Mouse (Mus musculus) embryonic facial prominence, embryonic 11.5 days (tissue): ENCODE data around the gene Gsdma. TPM values are rescaled to one million over a fixed set of nuclear protein-coding genes. Genes with fewer than 3 reads are reported as not detected.

Experiments
- ATAC-seq: fragments of 200-750 bp; cut with Nextera tagmentation; replicated peaks from 2 replicates; pipeline ENCODE4 v1.8.0; 2017; ENCODE audit warnings: low read depth; ENCODE audit not compliant: insufficient number of reproducible peaks, low FRiP score, low TSS enrichment
- DNase-seq: peaks from one replicate; pipeline ENCODE4 v3.0.0-alpha.2; 2015; ENCODE audit warnings: low spot score
- H3K27ac ChIP-seq: fragments of 300-500 bp; sonication (generic); replicated peaks from 2 replicates; pipeline ENCODE4 v1.5.1; 2014; ENCODE audit warnings: mild to moderate bottlenecking, low read depth, low read length, control low read depth
- H3K27me3 ChIP-seq: fragments of 300-500 bp; sonication (generic); 2 replicates; pipeline ENCODE4 v1.6.1; 2014; ENCODE audit warnings: mild to moderate bottlenecking, low read length, moderate library complexity, mixed read lengths; ENCODE audit not compliant: control insufficient read depth, insufficient read depth
- H3K36me3 ChIP-seq: fragments of 300-500 bp; sonication (generic); replicated peaks from 2 replicates; pipeline ENCODE4 v1.6.1; 2014; ENCODE audit warnings: low read depth, mild to moderate bottlenecking, low read length, moderate library complexity, mixed read lengths; ENCODE audit not compliant: control insufficient read depth, insufficient read depth
- H3K4me1 ChIP-seq: fragments of 300-500 bp; sonication (generic); 2 replicates; pipeline ENCODE4 v1.6.1; 2014; ENCODE audit warnings: low read length, mixed read lengths; ENCODE audit not compliant: control insufficient read depth, insufficient read depth
- H3K4me2 ChIP-seq: fragments of 300-500 bp; sonication (generic); 2 replicates; pipeline ENCODE4 v1.6.1; 2014; ENCODE audit warnings: low read depth, mild to moderate bottlenecking, control low read depth, low read length, moderate library complexity
- H3K4me3 ChIP-seq: fragments of 300-500 bp; sonication (generic); 2 replicates; pipeline ENCODE4 v1.5.1; 2014; ENCODE audit warnings: low read depth, low read length, control low read depth
- H3K9ac ChIP-seq: fragments of 300-500 bp; sonication (generic); replicated peaks from 2 replicates; pipeline ENCODE4 v1.6.1; 2014; ENCODE audit warnings: mild to moderate bottlenecking, control low read depth, low read length
- H3K9me3 ChIP-seq: fragments of 300-500 bp; sonication (generic); replicated peaks from 2 replicates; pipeline ENCODE4 v1.6.1; 2016; ENCODE audit warnings: mild to moderate bottlenecking, low read length, inconsistent platforms, mixed read lengths; ENCODE audit not compliant: control insufficient read depth
- WGBS: fragments of 180-500 bp; shearing (Covaris S2); extraction: QIAGEN DNeasy Blood & Tissue Kit; methylation state at CpG from one replicate; pipeline ENCODE4 v1.1.7; 2014; 5-methylcytosine and 5-hydroxymethylcytosine counted together
- polyA plus RNA-seq: library from polyadenylated mRNA; unstranded; fragments of >200 nt; fragmentation: Nextera tagmentation; extraction: Ambion mirVana; gene quantifications from 2 replicates; pipeline ENCODE4 v1.2.1, GENCODE M21; 2014

The Gsdma gene
- polyA plus RNA-seq, 1 experiment from 2014 or later = 0.07 TPM

DNA sequence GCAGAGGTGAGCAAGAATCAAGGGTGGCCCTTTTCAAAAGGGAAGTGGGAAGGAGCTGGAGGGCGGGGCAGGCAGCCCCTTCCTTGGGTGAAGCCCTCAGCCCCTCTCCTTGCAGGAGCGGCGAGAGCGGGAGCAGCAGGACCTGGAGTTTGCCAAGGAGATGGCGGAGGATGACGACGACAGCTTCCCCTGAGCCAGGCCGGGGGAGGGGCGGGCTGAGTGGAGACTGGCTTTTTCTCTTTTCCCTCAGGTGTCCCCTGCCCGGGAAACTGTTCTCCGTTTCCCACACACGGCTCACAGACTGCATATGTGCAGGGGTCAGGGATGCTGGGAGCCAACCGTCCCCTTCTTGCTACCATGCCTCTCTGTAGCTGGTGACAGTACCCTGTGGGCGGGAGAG is 31.3 kb downstream of the Gsdma start:
- Histone ChIP-seq H3K27ac (no peak overlapping the region), H3K9me3 (no peaks in the 10 kb centered on the region), H3K36me3 (peaks cover 17% of the 10 kb centered on the region), H3K4me2 (no peak overlapping the region), H3K27me3 (no peaks in the 10 kb centered on the region), H3K4me1 (no peaks in the 10 kb centered on the region), H3K4me3 (no peak overlapping the region), H3K9ac (no peak overlapping the region)
- WGBS = 78% methylated on average over 14 of the region's 14 CpGs
- no peak for DNase-seq
- no peak for ATAC-seq

DNA sequence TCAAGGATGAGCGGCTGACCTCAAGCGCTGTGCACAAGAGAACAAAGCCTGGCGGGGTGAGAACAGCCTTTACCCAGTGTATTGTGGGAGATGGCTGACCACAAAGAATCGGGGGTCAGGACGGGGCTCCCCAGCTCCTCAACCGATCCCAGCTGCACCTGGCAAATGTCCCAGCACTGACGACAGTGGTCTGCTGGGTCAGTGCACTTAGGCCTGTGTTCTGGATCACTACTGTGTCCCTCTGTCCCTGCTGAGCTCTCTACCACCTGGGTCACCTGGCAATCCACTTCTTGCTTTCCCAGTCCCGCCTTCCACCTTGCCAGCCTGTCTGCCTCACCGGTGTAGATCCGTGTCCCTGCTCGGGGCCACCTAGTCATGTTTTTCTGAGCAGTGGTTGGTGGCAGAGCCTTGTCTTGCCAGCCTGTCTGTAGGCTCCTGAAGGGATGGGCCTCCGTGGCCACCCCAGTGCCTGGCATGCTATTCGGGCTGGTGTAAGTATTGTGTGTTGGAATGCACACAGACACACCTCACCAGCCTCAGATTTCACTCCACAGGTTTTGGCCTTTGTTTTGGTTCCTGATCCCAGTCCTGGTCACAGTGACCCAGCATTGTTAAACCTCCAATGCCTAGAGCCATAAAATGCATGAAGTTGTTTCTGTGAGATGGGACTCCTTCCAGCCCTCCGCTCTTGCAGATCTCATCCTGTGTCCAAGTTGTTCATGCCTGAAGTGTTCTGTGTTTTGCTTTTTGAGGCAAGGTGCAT is 32.5 kb downstream of the Gsdma start:
- ATAC-seq (no peak), DNase-seq (no peak)
- no peak overlapping the region for H3K4me3 ChIP-seq
- H3K36me3 ChIP-seq = peaks cover 11% of the 10 kb centered on the region
- 88% methylated on average over 14 of the region's 14 CpGs for WGBS
- H3K4me2 ChIP-seq = no peak overlapping the region
- H3K27me3 ChIP-seq = no peaks in the 10 kb centered on the region
- no peak overlapping the region for H3K27ac ChIP-seq
- no peaks in the 10 kb centered on the region for H3K9me3 ChIP-seq
- H3K4me1 ChIP-seq = no peaks in the 10 kb centered on the region
- H3K9ac ChIP-seq = no peak overlapping the region

DNA sequence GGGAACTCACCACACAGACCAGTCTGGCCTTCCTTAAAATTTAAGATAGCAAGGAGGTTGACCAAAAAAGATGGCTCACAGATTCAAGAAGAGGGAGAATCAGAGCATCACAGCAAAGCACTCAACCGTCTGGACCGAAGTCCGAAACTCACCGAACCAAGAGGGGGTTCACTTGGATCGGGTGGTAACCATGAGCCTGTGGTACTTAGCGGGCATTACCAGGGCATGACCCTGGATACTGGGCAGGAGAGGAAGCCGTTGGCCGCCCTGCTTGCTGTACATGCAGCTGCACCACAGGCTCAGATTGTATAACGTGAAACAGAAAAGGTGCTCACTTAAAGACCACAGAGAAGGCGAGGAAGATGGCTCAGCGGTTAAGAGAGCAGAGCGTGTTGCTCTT is 33.1 kb downstream of the Gsdma start:
- ATAC-seq (no peak), DNase-seq (no peak)
- H3K27me3 ChIP-seq = no peaks in the 10 kb centered on the region
- no peak overlapping the region for H3K27ac ChIP-seq
- H3K9me3 ChIP-seq = no peaks in the 10 kb centered on the region
- H3K36me3 ChIP-seq = peaks cover 11% of the 10 kb centered on the region
- H3K4me2 ChIP-seq = no peak overlapping the region
- H3K4me1 ChIP-seq = no peaks in the 10 kb centered on the region
- WGBS = 86% methylated on average over 12 of the region's 12 CpGs
- H3K9ac ChIP-seq = no peak overlapping the region
- no peak overlapping the region for H3K4me3 ChIP-seq

DNA sequence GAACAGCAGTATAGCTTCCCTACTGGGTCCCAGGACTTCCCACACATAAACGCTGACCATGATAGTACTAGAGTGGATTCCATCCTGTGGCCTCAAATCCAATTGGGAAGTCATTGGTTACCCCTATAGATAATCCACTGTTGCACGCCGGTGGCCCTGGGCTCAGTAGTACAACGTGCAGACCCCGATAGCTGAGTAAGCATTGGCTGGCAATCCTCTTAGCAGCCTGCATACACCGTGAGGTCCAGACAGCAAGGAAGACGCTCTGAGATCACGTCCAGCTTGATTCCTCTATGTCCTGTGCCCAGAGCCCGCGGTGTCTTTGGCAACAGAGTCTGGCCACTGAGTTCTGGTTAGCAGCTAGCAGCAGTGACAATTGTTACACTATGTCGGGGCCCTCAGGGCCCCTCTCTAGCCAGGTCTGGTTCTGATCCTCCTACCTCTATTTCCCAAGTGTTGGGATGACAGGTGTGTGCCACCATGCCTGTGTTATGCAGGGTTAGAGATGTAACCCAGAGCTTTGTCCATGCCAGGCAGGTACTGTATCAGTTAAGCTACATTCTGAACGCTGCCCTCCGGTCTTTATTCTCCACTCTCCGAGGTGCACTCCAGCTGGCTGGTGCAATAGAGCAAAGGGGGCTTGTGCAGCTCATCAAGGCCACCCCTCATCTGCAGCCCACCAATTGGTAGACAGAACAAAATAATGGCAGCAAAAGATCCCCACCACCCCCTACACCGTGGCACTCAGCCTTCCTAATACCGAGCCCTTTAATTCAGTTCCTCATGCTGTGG is 34.9 kb downstream of the Gsdma start:
- 84% methylated on average over 16 of the region's 16 CpGs for WGBS
- no peak for ATAC-seq
- Histone ChIP-seq H3K36me3 (peaks cover 6% of the 10 kb centered on the region; the same call in 1 of the 2 replicates), H3K4me3 (no peak overlapping the region), H3K4me2 (no peak overlapping the region), H3K27ac (no peak overlapping the region), H3K4me1 (no peaks in the 10 kb centered on the region), H3K9ac (no peak overlapping the region), H3K27me3 (no peaks in the 10 kb centered on the region), H3K9me3 (no peaks in the 10 kb centered on the region)
- no peak for DNase-seq

DNA sequence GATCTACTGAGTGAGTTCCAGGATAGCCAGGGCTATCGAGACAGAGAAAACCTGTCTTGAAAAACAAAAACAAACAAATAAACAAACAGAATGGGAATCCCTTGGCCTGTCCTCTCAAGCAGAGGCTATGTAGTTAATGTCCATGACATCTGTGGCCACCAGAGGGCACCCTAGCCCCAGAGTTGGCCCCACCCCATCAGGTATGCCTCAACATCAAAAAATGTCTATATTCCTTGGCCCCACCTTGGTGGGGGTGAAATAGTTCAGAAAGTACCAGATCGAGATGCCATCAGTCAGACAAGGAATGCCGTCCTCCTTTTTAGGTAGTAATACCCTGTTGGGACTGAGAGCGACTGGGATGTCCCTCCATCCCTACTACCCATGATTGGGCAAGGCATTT is 35.8 kb downstream of the Gsdma start:
- DNase-seq (peak; percentile 78), ATAC-seq (no peak)
- Histone ChIP-seq H3K27me3 (no peaks in the 10 kb centered on the region), H3K9me3 (no peaks in the 10 kb centered on the region), H3K36me3 (no peaks in the 10 kb centered on the region; the same call in 1 of the 2 replicates), H3K4me3 (no peak overlapping the region), H3K9ac (no peak overlapping the region), H3K27ac (no peak overlapping the region), H3K4me2 (no peak overlapping the region), H3K4me1 (no peaks in the 10 kb centered on the region)
- WGBS = 41% methylated on average over 4 of the region's 4 CpGs

DNA sequence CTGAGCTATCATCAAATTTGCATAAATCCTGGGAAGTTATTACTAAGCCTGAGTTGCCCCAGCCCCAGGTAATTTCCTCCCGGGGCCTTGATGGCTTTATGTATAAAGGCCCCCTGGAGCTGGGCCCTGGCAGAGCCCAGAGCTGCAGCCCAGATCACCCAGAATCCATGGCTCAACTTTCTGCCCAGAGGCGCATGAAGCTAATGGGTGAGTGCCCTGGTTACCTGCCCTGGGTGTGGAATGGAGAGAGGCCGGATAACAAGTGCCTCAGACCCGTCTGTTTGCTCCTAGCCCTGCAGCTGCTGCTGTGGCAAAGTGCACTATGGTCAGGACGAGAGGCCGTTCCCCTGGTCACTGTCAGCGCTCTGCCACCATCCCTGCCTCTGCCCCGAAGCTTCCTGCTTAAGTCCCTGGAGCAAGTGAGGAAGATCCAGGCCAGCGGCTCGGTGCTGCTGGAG is 37.1 kb downstream of the Gsdma start, which contains the start of gene Csf3:
Gene Csf3, plus strand, starts transcription at position 51 of the 458 bp plus-strand sequence.
- no peak for DNase-seq
- H3K4me2 ChIP-seq = no peak within 1 kb of the TSS; the same call in 1 of the 2 replicates
- H3K27ac ChIP-seq = no peak within 1 kb of the TSS
- H3K9me3 ChIP-seq = no peaks in the 10 kb centered on the region
- peak within 1 kb of the TSS; percentile 6; the same call in 1 of the 2 replicates for H3K9ac ChIP-seq
- H3K4me3 ChIP-seq = no peak within 1 kb of the TSS
- no peak for ATAC-seq
- H3K4me1 ChIP-seq = no peaks in the 10 kb centered on the region
- H3K27me3 ChIP-seq = no peaks in the 10 kb centered on the region
- 40% methylated on average over 10 of the region's 10 CpGs for WGBS
- H3K36me3 ChIP-seq = peaks cover 6% of the 10 kb centered on the region

DNA sequence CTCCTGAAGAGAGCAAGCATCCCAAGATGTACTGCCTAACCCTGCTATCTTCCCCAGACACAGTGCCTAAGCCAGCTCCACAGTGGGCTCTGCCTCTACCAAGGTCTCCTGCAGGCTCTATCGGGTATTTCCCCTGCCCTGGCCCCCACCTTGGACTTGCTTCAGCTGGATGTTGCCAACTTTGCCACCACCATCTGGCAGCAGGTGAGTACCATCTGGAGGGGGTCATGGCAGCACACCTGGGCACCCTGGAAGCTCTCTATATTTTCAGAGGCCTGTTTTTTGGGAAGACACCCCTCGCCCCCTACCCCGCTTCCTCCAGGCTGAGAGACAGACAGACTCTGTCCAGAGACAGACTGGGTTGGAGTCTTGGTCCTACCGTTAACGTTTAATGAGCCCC is 38.2 kb downstream of the Gsdma start:
- Histone ChIP-seq H3K9me3 (no peaks in the 10 kb centered on the region), H3K4me2 (no peak overlapping the region), H3K4me3 (no peak overlapping the region), H3K36me3 (peaks cover 9% of the 10 kb centered on the region), H3K9ac (peak overlapping the region; percentile 25; the same call in 1 of the 2 replicates), H3K27ac (no peak overlapping the region), H3K27me3 (no peaks in the 10 kb centered on the region), H3K4me1 (no peaks in the 10 kb centered on the region)
- no peak for DNase-seq
- 78% methylated on average over 5 of the region's 5 CpGs for WGBS
- ATAC-seq = no peak

DNA sequence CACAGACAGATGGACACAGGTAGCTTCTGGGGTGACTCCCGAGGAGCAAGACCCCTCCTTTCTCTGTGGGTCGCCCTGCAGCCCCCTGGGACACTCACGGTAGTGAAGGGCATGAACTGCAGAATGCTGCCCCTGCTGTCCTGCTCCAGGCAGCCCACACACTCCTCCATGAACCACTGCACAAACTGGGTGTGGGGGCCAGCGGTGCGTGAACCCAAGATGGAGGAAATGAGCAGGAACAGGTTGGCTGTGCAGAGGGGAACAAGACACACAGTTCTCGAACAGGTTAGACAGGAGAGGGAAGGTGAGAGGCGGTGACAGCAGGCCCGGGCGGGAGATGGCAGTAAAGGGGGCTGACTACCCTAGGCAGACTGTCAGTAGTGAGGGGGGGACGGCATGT is 40.9 kb downstream of the Gsdma start:
- Histone ChIP-seq H3K4me2 (no peak overlapping the region), H3K4me1 (no peaks in the 10 kb centered on the region), H3K4me3 (no peak overlapping the region), H3K27me3 (no peaks in the 10 kb centered on the region), H3K27ac (no peak overlapping the region), H3K9ac (no peak overlapping the region), H3K36me3 (peaks cover 14% of the 10 kb centered on the region), H3K9me3 (no peaks in the 10 kb centered on the region)
- 88% methylated on average over 10 of the region's 10 CpGs for WGBS
- no peak for DNase-seq
- ATAC-seq = no peak
